Mouse (Mus musculus): ENCODE measurements around the gene Ctnna2.
A peak's percentile ranks its signal among the peaks of the same experiment; 100 is the strongest.

Ctnna2 gene

GRCm38 (mm10) chr6:77416999-77417398 is 562.5 kb downstream of the Ctnna2 start:
- no peak for DNase-seq

- DNase-seq = no peak
Observed at GRCm38 (mm10) chr6:77413530-77413929, 566.0 kb downstream of the Ctnna2 start.

DNA sequence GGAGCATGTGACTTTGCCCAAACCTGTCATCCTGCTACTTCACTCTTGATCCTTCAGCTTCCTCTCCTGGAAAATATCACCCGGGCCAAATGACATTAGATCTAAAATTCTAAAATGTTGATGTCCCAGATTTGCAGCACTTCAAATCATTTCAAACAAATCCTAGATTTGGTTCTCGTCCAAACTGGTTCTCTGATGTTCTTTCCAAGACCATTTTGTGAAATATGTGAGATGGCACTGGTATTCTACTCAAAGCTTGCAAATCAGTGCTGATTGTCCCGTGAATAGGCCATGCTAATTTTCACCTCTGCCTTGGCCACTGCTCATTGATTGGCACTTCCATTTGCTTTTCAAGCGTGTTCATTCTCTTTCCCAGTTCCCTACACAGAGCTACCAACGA is 571.0 kb downstream of the Ctnna2 start:
- no peak for DNase-seq

DNA sequence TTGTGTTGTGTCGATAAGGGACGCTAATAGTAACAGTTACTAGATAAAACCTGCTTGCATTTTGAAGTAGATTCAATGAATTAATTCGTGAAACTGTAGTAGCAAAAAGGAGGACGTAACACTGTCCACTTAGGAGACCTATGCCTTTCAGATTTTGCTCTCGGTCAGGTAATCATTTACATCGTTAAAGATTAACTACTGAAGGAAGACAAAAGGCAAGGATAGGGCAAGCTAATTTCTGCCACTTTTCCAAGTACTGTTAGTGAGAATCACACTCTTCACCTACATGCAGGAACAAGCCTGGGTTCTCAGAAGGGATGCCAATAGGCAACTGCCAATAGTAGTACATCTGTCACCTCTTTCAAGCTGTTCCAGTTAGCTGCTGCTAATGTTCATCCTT is 578.7 kb downstream of the Ctnna2 start:
- no peak for DNase-seq

GRCm38 (mm10) chr6:77391663-77392062 is 587.8 kb downstream of the Ctnna2 start:
- DNase-seq = no peak

- no peak for DNase-seq
Observed at GRCm38 (mm10) chr6:77381309-77381708, 598.2 kb downstream of the Ctnna2 start.

GRCm38 (mm10) chr6:77373132-77373531 is 606.4 kb downstream of the Ctnna2 start:
- no peak for DNase-seq

- no peak for DNase-seq
Observed at GRCm38 (mm10) chr6:77371147-77371546, 608.4 kb downstream of the Ctnna2 start.

- no peak for DNase-seq
Observed at GRCm38 (mm10) chr6:77358471-77358837, 621.0 kb downstream of the Ctnna2 start.

DNA sequence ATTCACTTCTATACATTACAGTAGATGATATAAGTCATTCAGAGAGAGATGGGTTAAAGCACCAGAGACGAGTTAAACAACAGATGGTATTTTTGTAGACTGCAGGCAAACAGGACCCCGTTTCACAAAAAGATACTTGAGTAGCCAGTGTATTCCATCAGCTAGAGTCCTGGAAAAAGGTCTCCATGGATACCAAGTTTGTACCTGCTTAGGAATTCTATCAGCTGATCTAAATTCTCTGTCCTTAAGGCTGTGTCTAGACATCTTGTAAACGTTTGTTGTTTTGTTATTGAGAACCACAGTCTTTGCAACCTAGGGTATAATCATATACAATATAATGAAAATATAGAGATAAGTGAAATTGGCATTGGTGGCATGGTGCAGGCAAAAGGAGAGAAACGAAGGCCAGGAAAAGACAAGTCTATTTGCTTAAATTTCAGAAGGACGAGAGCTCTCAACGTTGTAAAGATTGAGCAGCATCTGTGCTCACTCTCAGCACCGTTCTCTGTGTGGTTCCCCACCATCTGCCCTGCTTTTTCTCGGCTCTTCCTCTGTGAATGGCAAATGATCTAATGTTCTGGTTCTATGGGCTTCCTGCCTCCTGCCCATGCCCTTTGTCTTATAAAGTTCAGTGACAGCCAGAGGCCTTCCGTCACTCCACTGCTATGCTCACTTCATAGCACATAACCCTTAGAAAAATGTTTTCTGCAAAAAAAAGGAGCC is 621.6 kb downstream of the Ctnna2 start:
- peak; percentile 56 for DNase-seq

GRCm38 (mm10) chr6:77354826-77355225 is 624.7 kb downstream of the Ctnna2 start:
- no peak for DNase-seq

GRCm38 (mm10) chr6:77343781-77344180 is 635.7 kb downstream of the Ctnna2 start:
- DNase-seq = no peak

GRCm38 (mm10) chr6:77335537-77335936 is 644.0 kb downstream of the Ctnna2 start:
- no peak for DNase-seq

DNA sequence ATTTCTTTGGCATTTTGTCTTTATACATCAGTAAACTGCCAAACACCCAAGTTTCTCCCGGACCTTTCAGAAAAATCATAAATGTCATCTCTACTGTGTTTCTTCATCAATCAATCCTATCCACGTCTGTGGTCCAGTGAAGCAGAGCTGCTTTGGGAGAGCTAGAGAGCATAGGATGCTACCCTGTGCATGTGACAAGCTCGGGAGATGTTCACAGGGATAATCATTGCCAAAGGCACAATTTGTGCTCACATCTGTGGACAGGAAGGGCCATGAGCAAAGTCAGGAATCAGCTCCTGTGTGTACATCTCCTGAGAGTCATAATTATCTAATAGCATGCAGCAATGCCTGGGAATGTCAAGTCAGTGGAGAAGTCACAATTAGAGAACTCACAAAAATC is 654.8 kb downstream of the Ctnna2 start:
- peak; percentile 14 for DNase-seq

- no peak for DNase-seq
Observed at GRCm38 (mm10) chr6:77324327-77324726, 655.2 kb downstream of the Ctnna2 start.

- no peak for DNase-seq
Observed at GRCm38 (mm10) chr6:77306796-77307195, 672.7 kb downstream of the Ctnna2 start.

GRCm38 (mm10) chr6:77301305-77301704 is 678.2 kb downstream of the Ctnna2 start:
- DNase-seq = no peak

DNA sequence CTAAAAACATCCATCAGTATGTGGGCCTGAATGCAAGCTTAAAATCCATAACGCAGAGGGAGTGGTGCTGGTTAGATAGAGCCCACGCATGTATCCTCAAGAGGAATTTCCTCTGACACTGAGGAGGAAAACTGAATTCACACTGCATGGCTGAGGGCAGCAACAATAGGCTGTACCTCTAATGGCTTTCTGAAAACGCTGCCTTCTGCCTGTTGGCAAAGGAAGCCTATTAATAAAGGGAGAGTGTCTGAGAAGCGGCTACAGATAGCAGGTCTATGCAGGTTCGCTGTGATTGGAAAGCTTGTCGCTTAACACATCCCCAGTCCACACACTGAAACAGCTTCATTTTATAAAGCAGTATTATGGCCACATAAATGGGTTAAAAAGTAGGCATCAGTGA is 688.1 kb downstream of the Ctnna2 start:
- no peak for DNase-seq

GRCm38 (mm10) chr6:77288402-77288801 is 691.1 kb downstream of the Ctnna2 start:
- DNase-seq = no peak

- no peak for DNase-seq
Observed at GRCm38 (mm10) chr6:77286317-77286716, 693.2 kb downstream of the Ctnna2 start.

DNA sequence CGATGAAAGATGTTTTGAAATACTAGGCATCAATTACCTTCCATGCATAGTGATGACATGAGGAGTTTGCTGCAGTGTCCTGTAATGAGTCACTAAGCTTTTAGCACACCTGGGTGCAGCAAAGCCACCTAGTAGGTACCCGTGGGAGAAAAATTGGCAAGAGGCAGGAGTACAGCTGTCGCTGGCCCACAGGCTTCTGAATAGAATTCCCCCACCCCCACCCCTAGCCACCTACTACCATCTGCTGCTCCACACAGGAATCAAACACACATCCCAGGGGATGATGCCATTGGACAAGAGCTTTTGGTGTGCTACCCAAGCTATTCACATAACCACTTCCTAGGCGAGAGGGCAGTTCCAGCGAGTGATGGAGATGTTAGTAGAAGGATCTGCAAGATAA is 700.7 kb downstream of the Ctnna2 start:
- peak; percentile 49 for DNase-seq

GRCm38 (mm10) chr6:77265163-77265562 is 714.3 kb downstream of the Ctnna2 start:
- DNase-seq = no peak

DNA sequence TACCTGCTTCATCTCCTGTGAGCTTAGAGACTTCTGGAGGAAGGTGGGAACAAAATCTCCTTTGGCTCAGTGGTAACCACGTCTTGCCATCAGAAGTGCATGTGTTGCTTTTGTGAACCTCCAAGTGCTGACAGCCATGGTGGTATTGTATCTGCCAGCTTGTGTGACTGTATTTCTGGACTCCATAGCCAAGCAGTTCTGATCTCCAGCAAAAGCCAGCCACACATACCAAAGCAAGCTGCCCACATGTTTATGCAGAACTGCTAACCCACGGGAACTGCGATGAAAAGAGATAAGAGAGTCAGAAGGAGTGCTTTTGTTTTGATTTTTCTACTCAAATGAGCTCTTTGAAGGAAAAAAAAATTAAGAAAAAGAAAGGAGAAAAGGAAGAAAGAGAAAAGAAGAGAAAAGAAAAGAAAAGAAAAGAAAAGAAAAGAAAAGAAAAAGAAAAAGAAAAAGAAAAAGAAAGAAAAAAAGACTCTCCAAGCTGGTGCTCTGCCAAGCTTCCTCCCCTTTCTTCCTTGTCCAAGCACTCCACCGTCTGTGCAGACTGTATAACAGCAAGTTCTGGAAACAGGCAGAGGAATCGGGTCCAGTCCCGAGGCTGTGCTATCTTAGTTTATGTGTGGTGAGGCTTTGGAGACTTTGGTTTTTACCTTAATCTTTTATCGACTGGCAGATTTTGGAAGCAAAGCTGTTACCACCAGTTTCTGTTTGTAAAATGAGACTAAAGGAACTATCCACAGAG is 722.0 kb downstream of the Ctnna2 start:
- no peak for DNase-seq

DNA sequence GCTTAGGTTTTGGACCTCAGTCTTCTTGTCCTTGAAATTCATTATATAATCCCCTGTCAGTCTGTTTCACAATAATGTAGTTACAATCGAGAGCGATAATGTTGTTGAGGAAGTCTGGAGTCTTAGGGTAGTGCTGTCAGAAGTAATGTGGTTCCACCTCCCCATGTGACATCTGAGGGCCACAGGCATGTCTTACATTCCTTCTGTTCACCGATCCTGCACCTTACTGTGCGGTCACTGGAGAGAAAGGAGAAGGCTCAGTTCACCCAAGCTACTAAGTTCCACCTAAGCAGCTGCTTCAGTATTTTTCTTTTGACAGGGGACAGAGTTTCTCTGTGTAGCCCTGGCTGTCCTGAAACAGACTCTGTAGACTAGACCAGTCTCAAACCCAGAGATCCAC is 723.2 kb downstream of the Ctnna2 start:
- no peak for DNase-seq

GRCm38 (mm10) chr6:77253480-77253879 is 726.0 kb downstream of the Ctnna2 start:
- DNase-seq = no peak

All from right cerebral cortex, postnatal 25 days (tissue).